Mouse (Mus musculus): Measurements from ENCODE around the gene Cfap36.

Gene Cfap36

DNA sequence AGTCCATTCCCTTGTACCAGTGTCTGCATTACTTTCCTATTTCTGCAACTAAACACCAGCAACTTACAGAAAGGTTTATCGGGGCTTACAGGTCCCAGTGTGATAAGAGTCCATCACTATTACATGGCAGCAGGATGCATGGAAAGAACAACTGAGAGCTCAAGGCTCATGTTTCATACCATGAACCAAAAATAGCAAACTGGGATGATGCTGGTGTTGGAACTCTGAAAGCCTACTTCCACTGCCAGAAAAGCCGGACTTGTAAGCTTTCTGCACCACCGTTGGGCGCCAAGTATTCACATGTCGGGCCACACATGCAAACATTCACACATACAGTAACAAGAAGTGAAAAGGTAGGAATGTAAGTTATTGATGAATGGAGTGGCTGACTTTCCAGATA lies 65.5 kb downstream of the Cfap36 start:
- intact Hi-C loops (cut with DNase I) = no loop called here

DNA sequence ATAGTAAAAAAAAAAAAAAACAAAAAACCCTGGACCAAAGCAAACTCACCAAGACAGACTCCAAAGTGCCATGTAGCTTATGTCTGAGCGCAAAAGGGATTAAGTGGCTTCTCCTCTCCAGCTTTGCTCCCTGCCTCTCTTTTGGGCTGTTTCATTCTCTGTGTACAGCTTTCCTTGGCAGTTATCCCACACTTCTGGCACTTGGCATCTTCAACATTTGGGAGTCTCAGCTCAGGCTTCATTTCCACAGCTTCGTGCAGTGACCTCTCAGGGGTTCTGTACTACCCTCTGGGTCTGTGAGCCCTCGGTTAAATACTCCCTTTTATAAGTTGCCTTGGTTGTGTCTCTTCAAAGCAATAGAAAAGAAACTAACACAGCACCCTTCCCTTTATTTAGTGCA lies 66.6 kb downstream of the Cfap36 start:
- intact Hi-C loops (cut with DNase I) = no loop called here

DNA sequence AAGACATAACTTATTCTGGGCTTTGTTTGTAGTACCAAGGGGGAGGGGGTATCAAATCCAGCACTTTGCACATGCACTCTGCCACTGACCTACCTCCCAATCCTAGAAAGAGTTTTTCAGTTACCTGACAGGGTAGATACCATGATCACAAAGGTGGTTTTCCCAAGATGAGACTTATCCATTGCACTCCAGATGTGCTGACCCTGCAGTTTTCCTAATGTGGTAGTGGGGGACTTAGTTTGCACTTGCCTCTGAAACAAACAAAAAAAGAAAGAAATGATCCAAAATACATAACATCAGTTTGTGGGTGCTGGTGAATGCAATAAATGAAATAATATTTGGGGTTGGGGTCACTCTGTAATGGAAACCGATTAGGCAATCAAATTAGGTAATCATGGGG lies 67.9 kb downstream of the Cfap36 start:
- intact Hi-C loops (cut with DNase I) = no loop called here

DNA sequence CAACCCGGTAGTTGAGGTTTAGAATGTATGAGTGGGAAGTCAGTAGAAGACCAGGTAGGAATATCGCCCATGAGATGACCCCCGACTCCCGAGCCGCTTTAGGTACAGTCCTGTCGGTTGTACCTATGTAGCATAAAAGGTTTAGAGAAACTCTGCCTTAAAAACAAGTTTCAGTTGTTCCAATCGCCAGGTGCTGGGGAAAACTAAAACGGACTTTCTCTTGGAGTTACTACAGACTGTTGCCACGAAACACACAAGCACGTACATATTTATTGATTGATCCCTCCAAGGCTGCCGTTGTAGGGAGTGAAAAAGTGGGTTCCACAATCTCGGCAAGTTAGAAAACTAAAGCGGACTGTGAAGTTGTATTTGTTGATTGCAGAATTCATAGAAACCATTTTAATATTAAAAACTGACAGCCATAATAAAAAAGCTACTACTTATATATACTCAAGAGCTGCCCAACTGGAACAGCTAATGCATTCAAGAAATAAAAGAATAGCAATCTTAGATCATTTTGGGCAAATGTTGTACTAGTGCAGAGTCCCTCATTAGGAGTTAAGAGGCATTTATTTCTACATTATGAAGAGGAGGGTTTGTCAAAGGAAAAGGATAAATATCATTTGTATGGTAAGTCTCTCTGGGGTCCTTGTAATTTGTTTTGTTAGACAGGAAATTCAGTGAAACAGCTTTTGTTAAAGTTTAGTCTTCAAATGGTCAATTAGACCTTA lies 73.3 kb downstream of the Cfap36 start:
- intact Hi-C loops (cut with DNase I) = no loop called here

DNA sequence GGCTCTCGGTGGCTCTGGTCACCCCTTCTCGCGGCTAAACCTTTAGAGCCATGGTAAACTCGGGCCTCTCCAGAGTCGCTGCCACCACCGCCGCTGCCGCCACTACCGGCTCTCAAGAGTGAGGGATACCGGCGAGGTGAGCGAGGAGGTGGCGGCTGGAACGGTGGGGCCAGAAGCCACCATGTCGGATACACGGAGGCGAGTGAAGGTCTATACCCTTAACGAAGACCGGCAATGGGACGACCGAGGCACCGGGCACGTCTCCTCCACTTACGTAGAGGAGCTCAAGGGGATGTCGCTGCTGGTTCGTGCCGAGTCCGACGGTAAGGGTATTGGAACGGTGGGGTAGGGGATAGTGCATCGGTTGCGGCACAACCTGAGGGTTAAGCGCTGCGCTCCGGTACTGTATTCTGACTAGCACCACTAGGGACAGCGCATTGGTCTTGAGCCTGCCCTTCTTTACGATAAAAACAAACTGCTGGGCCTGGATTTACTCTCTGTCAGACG lies 74.0 kb downstream of the Cfap36 start:
- intact Hi-C loops (cut with DNase I) = no loop called here

DNA sequence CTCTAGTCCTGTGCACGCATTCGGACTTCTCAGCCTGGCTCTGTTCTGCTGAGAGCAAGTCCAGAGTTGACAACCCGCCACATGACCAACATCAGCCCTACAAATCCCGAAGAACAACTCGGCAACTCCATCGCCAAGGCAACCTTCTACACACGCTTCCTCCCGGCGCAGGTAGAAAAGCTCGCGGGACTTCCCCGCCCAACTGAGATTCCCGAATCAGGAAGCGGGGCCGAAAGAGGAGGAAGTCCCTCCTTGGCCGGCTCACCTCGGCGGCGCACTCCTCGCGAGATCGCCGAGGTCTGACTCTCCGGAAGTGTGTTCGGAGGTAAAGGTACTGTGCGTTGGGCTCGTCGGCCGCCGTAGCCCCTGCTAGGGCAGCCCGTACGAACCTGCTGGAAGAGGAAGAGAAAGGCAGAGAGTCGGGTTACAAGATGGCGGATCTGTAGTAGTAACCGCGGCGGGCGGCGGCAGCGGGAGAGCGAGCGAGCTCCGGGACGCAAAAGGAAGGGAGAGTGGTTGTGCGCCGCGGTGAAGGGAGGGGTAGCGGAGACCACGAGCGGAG lies 74.6 kb downstream of the Cfap36 start, which contains the start of gene Ppp4r3b:
Gene Ppp4r3b, plus strand, starts transcription at position 328 of the 562 bp plus-strand sequence.
- intact Hi-C loops (cut with DNase I) = no loop called here

DNA sequence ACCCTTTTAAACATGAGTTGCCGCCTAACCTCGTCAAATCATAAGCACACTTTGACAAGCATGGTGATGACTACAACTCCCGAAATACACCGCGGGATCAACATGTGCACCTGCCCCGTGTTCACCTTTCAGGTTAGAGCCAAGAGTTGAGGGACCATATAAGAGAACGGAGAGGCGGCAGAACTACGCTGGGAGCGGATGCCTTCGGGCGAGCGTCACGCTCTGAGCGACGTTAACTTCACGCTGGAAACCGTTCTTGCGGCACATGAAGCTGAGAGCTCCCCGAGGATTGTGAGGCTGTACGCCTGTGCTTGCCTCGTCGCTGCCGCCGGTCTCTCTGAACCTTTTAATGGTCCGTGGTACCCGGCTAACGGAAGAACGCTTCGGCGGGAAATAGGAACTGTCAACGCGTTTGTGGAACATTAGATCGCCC lies 75.2 kb downstream of the Cfap36 start:
- intact Hi-C loops (cut with DNase I) = no loop called here
